Mouse (Mus musculus) lung, postnatal 4 days (tissue): ENCODE measurements at regions not wholly inside any gene's neighbourhood (a gene's known extent, or its start where the extent isn't known, plus 50 kb on each side); places are given as distances from the start of the nearest gene placed in this dataset.

Source experiments
- DNase-seq, 2 experiments: peaks; one replicate each; pipeline ENCODE4 v3.0.0; 2021

DNA sequence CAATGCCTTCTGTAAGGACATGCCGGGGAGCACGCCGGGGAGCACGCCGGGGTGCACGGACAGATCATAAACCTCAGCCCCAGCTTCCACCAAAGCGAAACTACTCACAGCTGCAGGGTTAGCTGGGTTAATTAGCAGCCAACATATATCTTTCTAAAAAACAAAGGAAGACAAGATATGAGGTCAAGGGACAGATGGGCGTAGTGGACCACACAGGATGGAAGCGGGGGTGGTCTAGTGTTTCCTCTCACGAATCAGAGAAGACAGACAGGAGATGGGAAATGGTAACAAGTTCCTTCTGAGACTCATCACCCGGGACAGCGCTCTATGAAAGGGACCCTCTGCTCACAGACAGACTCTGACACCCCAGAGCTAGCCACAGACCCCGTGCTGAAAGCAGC, 60.0 kb upstream of the Ajap1 start:
- no peak for DNase-seq

DNA sequence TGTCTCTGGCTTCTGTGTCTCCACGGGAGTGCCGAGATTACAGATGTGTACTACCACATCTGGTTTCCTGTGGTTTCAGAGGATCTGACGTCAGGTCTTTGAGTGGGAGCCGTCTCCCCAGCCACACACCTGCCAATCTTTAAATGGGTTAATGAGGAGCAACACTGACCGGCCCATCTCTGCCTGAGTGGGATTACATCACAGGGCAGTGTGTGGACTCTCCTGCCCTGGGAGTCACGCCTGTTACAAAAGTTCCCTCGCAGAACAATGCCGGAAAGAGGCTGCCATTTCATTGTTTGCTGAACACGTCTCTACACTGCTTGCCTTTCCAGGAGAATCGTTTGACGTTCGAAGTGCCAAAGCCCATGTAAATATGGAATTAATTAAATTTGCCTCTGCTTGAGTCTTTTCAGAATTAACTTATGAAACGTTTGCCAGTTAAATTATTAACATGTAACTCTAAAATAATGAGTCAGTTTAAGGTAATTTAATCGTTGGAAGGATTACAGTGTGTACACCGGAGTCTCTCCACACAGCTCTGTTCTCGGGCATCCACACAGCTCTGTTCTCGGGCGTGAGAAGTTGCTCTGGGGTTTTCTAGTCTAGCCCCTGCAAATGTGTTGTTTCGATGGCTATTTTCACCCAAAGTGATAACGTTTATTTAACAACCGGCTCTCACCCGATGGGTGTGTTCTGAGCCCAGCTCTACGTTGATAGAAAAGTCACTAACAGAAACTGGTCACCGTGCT, 61.5 kb upstream of the Ajap1 start:
- no peak for DNase-seq

- no peak for DNase-seq
These were observed 64.1 kb upstream of the Ajap1 start for GRCm38 (mm10) chr4:153546709-153547108.

GRCm38 (mm10) chr4:153547111-153547510, 64.5 kb upstream of the Ajap1 start:
- no peak for DNase-seq

GRCm38 (mm10) chr4:153547871-153548270, 65.3 kb upstream of the Ajap1 start:
- DNase-seq, result no peak

- no peak for DNase-seq
These were observed 68.7 kb upstream of the Ajap1 start for GRCm38 (mm10) chr4:153551291-153551690.

- DNase-seq, result no peak
These were observed 69.9 kb upstream of the Ajap1 start for GRCm38 (mm10) chr4:153552483-153552882.

GRCm38 (mm10) chr4:153557812-153558608, 75.4 kb upstream of the Ajap1 start:
- DNase-seq, result no peak

DNA sequence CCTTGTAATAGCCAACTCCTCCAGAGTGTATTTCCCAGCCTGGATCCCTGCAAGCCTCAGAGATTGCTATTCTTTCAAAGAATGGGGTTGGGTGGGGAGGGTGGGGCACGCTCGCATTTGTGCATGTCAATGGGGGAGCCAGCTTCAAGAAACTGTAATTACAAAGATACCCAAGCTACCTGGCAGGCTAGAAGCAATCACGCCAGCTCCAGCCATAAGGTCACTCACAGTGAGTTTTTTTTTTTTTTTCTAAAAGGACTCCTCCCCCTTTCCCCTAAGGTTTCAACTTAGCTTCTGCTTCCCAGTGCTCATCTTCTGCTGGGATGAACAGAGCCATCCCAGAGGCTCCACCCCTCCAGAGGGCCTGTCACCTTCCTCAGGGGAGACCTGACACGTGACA, 77.0 kb upstream of the Ajap1 start:
- DNase-seq, result no peak

DNA sequence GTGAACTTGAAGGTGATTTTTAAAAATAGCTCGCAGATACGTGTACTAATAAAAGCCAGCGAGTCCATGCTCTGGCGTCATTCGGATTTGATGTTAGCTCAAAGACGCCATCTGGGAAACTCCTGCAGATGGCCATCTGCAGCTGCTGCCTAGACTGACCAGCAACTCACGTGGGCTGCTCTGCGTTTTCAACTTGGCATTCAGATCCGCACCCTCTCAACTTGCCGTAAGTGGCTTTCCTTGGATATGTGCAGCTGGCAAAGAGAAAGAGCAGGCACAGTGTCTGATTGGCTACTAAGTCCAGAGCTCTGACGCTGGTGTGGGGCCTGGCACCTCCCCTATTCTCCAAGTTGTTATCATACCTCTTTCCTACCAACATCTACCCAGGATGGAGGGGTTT, 77.6 kb upstream of the Ajap1 start:
- no peak for DNase-seq

GRCm38 (mm10) chr4:153560956-153561355, 78.3 kb upstream of the Ajap1 start:
- DNase-seq, result no peak

GRCm38 (mm10) chr4:153561991-153562390, 79.4 kb upstream of the Ajap1 start:
- no peak for DNase-seq

GRCm38 (mm10) chr4:153567329-153567973, 84.8 kb upstream of the Ajap1 start:
- DNase-seq, result no peak

DNA sequence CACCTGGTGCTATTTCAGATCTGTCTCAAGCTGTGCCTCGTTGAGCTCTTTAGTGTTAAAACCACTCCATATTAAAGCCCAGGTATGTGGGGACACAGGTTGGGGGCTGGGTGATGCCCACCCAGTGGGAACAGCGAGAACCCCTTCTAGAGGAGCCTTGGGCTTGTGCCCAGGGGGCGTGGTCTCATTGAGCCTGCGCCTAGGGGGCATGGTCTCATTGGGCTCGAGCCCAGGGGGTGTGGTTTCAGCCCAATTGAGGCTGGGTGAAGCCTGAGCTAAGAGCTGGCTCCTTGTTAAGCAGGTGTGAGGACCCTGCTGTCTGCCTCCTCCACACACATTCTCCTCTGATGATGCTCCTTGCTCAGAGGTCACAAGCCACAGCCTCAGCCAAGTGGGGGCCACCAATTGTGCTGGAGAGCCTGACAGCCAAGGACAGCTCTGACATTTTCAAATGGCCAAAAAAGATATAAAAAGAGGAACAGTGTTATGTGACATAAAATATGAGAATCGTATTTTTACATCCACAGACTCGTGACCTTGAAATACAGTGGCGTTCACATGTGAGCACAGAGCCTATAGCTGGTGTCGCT, 90.7 kb upstream of the Ajap1 start:
- DNase-seq, result no peak

- DNase-seq, result no peak
These were observed 110.7 kb upstream of the Ajap1 start for GRCm38 (mm10) chr4:153593291-153593690.

DNA sequence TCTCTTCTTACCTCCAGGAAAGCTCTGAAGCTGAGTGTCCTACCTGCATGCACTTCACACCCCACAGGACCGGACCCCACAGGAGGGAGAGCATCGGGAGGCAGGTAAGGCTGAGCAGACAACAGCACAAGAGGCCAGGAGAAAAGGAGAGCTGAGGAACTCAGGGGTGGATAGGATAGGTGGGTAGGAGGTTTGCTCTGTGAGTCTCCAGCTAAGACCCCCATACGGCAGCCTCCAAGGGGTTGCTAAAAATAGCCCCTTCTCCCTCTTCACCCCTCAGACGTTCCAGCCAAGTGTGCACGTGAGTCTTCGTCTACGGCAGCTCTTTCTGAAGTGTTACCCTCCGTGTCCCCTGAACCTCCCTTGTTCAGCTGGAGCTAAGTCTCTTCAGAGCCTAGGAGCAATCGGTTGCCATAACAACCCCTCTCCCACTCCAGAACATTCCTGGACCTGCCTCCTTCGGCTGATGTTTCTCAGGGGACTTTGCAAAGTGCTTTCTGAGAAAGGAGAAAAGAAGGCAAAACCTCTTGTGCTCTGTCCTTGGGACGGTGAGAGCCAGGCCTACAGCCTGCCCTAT, 117.3 kb upstream of the Ajap1 start:
- no peak for DNase-seq

GRCm38 (mm10) chr4:153602496-153602895, 119.9 kb upstream of the Ajap1 start:
- no peak for DNase-seq

- no peak for DNase-seq
These were observed 120.6 kb upstream of the Ajap1 start for GRCm38 (mm10) chr4:153603056-153603840.

DNA sequence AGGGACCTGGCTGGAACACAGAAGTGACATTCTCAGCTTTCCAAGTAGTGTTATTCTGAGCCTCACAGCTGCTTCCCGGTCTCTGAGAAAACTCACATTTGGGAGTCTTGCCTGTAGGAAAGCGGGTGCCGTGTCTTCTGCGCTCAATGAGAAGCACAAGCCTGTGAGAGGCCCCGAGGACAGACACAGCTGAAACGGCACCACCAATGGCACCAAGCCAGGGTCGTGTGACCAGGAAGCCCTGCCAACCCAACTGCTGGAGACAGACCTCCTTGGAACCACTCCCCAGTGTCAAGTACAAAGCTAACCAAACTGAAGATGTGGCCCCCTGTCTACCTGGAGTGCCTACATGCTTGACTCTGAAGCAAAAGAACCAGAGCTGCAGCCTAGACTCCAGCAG, 121.3 kb upstream of the Ajap1 start:
- no peak for DNase-seq

DNA sequence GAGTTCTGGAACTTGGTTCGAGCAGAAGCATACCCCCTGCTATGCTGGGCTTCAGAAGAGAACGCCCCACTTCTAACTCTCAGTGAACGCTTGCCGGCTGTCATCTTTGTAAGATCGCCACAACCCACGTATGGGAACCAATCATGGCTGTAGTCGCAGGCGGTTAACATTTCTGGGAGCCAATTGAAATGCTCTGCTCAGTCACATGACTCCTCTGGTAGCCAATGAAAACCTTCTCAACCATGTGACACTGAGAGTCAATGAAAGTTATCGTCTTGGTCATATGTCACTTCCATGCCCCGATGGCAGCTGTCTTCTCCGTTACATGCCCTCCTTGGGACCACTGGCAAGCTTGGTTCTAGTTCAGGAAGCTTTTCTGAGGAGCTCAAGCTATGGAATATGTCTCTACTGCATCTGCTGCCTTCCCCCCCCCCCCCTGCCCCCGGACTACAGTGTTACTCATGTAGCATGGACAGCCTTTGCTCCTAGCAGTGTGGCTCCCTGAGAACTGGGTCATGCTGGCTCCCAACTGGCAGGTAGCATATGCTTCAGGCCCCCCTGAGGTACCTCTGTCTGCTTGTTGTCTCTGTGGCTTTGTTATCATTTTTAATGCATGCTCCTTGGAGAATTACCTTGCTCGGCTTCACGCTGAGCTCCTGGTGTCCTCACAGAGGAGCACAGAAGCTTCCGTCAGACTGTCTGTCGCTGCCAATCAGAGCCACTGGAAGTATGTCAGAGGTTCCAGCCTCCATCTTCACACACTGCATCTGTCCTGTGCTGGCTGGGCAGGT, 122.3 kb upstream of the Ajap1 start:
- DNase-seq, result no peak

DNA sequence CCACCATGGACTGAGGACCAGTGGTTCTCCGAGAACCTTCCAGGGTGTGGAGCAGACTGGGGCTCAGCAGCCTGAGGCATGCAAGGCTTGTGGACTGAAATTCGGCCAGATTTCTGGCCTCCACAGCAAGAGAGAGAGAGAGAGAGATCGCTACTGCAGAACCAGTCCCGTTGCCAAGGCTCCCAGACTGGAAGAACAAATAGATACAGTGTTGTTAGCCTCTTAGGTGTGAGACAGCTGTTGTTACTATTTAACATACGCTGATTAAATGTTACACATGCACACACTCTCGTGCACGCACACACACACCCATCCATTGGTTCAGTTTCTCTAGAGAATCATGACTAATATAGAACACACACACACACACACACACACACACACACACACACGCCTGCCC, 133.4 kb upstream of the Ajap1 start:
- DNase-seq, result no peak
